Mouse (Mus musculus): Measurements from ENCODE around the gene Tbc1d30. TPM values are rescaled to one million over a fixed set of nuclear protein-coding genes. Genes with fewer than 3 reads are reported as not detected.

Tbc1d30 gene
- polyA plus RNA-seq, 1 experiment = 26.0 TPM

DNA sequence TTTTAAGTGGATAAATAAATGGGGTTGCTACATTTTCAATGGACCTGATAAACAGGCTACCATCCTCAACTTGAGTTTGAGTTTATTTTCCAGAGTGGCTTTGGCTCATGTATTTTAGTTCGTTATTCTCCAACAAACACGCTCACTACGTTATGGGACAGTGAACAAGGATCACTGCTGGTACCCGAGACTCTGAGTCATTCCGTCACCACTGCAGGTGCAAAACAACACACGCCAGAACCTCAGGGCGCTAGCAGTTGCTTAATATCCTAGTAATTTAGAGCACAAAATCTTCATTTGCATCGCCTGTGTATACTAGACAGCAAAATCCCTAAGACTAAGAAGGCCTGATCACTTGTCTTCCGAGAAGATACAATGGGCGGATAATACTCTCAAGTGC is 112.0 kb downstream of the Tbc1d30 start:
- TF ChIP-seq CTCF (IDR thresholded peaks at IDR 0.05; ENCODE audit: borderline replicate concordance, insufficient read depth, low read depth, low read length) (no peak), POLR2A (IDR thresholded peaks at IDR 0.05; ENCODE audit: borderline replicate concordance, insufficient read depth, low read length) (no peak)
- Histone ChIP-seq H3K27ac (ENCODE audit: insufficient read depth, low read length) (no peak overlapping the region), H3K27me3 (ENCODE audit: control insufficient read depth, insufficient read depth, low read length) (no peaks in the 10 kb centered on the region), H3K4me1 (ENCODE audit: control insufficient read depth, insufficient read depth, low read length) (no peaks in the 10 kb centered on the region), H3K4me3 (replicated peaks; ENCODE audit: insufficient read depth, low read depth, low read length) (no peak overlapping the region)
- WGBS = 92% methylated on average over 10 of the region's 10 CpGs
- no peak for DNase-seq

DNA sequence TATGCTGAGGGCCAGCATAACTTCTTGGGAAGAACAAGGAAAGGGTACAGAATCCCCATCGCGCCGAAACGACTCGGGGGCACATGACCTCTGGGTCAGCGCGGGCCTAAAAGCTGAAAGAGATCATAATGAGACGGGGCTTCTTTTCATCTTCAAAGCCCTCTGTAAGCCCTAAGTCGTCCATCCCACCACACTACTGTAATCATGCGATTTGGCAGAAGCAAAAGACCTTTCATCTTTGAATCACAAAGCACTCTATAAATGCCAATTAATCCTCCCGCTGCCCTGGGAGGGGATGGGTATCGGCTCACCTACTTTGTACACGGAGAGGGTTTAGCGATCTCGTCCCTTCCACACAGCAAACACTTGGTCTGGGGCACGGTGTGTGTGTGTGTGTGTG is 112.5 kb downstream of the Tbc1d30 start:
- Histone ChIP-seq H3K4me3 (replicated peaks; ENCODE audit: insufficient read depth, low read depth, low read length) (no peak overlapping the region), H3K27ac (ENCODE audit: insufficient read depth, low read length) (no peak overlapping the region)
- WGBS = 66% methylated on average over 16 of the region's 16 CpGs

DNA sequence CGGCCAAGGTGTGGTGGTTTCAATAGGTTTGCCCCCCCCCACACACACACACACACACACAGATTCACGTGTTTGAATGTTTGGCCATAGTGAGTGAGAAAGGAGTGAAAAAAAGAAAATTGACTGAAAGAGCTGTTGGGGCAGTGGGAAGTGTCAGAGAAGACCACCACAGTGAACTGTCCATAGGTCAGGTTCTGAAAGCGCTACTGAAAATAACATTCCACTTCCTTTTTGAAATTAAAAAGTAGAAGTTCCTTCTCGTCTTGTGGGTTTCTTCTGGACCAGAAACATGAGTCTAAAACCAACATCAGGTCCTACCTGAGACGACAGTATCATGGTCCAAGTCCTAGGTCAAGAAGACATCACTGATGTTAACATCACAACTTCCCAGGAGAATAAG is 113.7 kb downstream of the Tbc1d30 start:
- Histone ChIP-seq H3K4me3 (replicated peaks; ENCODE audit: insufficient read depth, low read depth, low read length) (no peak overlapping the region), H3K27ac (ENCODE audit: insufficient read depth, low read length) (no peak overlapping the region), H3K27me3 (ENCODE audit: control insufficient read depth, insufficient read depth, low read length) (no peaks in the 10 kb centered on the region), H3K4me1 (ENCODE audit: control insufficient read depth, insufficient read depth, low read length) (no peaks in the 10 kb centered on the region)
- WGBS = 90% methylated on average over 5 of the region's 5 CpGs
- no peak for TF ChIP-seq POLR2A (IDR thresholded peaks at IDR 0.05; ENCODE audit: borderline replicate concordance, insufficient read depth, low read length)
- TF ChIP-seq CTCF (IDR thresholded peaks at IDR 0.05; ENCODE audit: borderline replicate concordance, insufficient read depth, low read depth, low read length) = no peak
- DNase-seq = no peak

More for the DNA sequence above, 112.5 kb downstream of the Tbc1d30 start:
- Histone ChIP-seq H3K4me1 (ENCODE audit: control insufficient read depth, insufficient read depth, low read length) (no peaks in the 10 kb centered on the region), H3K27me3 (ENCODE audit: control insufficient read depth, insufficient read depth, low read length) (no peaks in the 10 kb centered on the region)
- no peak for DNase-seq
- TF ChIP-seq CTCF (IDR thresholded peaks at IDR 0.05; ENCODE audit: borderline replicate concordance, insufficient read depth, low read depth, low read length) (no peak), POLR2A (IDR thresholded peaks at IDR 0.05; ENCODE audit: borderline replicate concordance, insufficient read depth, low read length) (no peak)

DNA sequence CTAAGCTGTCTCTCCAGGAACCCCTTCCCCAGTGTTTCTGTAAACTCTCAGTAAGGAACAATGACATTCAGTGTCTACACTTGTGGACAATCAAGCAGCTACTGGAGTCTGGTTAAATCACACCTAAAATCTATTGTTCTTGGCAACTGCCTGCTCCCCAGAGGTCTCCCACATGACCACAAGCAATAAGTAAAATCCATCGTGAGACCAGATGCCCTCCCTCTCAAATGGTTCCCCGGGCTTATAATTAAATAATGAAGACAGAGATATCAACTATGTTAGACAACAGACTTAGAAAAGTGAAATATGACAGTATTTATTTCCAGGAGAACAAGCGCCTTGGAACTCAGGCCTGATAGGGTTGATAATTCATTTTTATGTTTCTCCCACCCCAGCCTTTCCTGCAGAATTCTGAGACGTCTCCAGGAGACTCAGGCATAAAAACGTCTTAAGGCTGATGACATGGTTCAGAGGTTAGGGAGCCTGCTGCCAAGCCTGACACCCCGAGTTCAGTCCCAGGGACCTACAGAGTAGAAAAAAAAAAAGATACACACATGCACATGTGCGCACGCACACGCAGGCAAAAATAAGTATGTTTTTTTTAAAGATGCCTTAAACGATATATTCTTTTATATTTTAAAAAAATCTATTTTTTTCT is 115.8 kb downstream of the Tbc1d30 start:
- no peak for DNase-seq
- Histone ChIP-seq H3K4me3 (replicated peaks; ENCODE audit: insufficient read depth, low read depth, low read length) (no peak overlapping the region), H3K4me1 (ENCODE audit: control insufficient read depth, insufficient read depth, low read length) (no peaks in the 10 kb centered on the region), H3K27me3 (ENCODE audit: control insufficient read depth, insufficient read depth, low read length) (no peaks in the 10 kb centered on the region; the same call in 1 of the 2 replicates), H3K27ac (ENCODE audit: insufficient read depth, low read length) (no peak overlapping the region)
- TF ChIP-seq POLR2A (IDR thresholded peaks at IDR 0.05; ENCODE audit: borderline replicate concordance, insufficient read depth, low read length) (no peak), CTCF (IDR thresholded peaks at IDR 0.05; ENCODE audit: borderline replicate concordance, insufficient read depth, low read depth, low read length) (no peak)
- WGBS = 71% methylated on average over 10 of the region's 10 CpGs

DNA sequence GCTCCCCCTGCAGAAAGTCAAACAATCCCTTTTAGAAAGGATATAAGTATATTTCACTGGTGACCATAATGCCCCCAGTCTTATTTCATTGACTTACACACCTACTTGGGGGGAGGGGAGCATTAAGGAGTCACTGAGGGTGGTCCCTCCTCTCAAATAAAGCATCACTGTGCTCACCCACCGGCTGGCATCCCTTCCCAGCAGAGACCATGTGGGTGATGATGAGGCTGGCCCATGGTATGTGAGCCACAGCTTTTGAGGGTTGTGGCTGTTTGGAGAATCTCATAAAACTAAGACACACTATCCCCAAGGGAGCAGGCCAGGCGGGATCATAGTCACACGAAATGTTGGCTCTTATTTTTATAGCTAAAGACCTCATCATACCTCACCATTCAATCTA is 116.6 kb downstream of the Tbc1d30 start:
- Histone ChIP-seq H3K4me3 (replicated peaks; ENCODE audit: insufficient read depth, low read depth, low read length) (no peak overlapping the region), H3K27me3 (ENCODE audit: control insufficient read depth, insufficient read depth, low read length) (no peaks in the 10 kb centered on the region; the same call in 1 of the 2 replicates), H3K27ac (ENCODE audit: insufficient read depth, low read length) (no peak overlapping the region), H3K4me1 (ENCODE audit: control insufficient read depth, insufficient read depth, low read length) (no peaks in the 10 kb centered on the region)
- no peak for TF ChIP-seq CTCF (IDR thresholded peaks at IDR 0.05; ENCODE audit: borderline replicate concordance, insufficient read depth, low read depth, low read length)
- TF ChIP-seq POLR2A (IDR thresholded peaks at IDR 0.05; ENCODE audit: borderline replicate concordance, insufficient read depth, low read length) = no peak
- WGBS = 69% methylated on average over 3 of the region's 3 CpGs
- DNase-seq = no peak

DNA sequence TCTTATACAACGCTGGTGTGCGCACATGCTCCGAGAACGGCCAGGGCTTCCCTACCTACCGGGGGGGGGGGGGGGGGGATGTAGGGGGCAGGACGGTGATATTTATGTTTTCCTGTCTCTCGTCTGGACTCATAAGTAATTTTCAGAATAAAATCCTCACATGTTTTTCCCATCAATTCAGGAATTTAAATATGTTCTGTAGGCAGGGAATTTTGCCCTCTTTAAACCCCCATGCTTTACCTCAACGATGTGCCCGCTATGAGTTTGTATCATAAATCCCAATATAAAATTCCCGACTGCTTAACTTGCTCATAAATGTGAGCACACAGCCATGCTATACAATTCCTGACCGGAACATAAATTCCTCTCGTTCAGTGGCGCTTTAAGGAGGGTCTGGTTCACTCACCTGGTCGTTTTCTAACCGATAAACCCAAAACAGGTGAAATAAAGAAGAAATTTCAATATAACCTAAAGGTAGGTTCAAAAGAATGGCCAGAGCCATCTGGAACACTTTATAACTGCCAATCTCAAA is 122.6 kb downstream of the Tbc1d30 start:
- Histone ChIP-seq H3K4me3 (replicated peaks; ENCODE audit: insufficient read depth, low read depth, low read length) (no peak overlapping the region), H3K4me1 (ENCODE audit: control insufficient read depth, insufficient read depth, low read length) (no peaks in the 10 kb centered on the region), H3K27me3 (ENCODE audit: control insufficient read depth, insufficient read depth, low read length) (no peaks in the 10 kb centered on the region; the same call in 1 of the 2 replicates), H3K27ac (ENCODE audit: insufficient read depth, low read length) (no peak overlapping the region)
- no peak for DNase-seq
- 85% methylated on average over 15 of the region's 15 CpGs for WGBS
- TF ChIP-seq POLR2A (IDR thresholded peaks at IDR 0.05; ENCODE audit: borderline replicate concordance, insufficient read depth, low read length) = no peak
- TF ChIP-seq CTCF (IDR thresholded peaks at IDR 0.05; ENCODE audit: borderline replicate concordance, insufficient read depth, low read depth, low read length) = no peak

DNA sequence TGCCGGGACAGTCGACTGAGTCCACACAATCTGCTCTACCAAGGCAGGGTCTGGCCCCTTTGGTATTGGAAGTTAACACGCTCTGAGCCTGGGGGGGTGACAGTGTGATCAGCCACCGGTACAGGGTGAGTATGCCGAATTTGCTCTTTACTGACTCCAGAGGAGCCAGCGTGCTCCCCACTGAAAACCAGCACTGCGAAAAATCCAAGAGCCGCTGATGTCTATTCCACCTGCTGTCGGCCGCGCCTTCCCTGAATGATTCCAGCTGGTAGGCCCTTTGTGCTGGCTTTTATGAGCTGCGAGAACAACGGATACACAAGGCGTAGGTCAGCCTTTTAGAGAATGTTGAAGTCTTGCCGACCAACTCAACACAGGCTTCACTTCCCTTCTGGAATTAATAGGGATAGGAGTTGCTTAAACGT is 123.1 kb downstream of the Tbc1d30 start:
- WGBS = 42% methylated on average over 16 of the region's 16 CpGs
- no peak overlapping the region for H3K27ac ChIP-seq (ENCODE audit: insufficient read depth, low read length)

DNA sequence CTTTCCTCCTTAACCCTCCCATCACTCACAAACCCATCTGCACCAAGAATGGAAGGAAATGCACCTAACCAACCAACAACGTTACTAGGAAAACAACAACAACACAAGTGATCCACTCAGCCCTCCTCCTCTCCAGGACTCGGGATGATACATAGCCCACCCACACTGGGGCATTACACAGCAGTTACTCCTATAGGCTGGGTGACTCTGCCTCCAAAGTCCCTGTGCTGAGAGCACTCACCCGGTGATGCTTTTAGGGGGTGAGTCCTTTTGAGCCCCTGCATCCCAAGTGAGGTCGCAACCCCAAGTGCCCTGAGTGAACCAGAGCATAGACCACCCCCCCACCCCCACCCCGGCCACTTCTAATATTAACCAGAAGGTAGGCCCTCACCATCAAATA is 123.7 kb downstream of the Tbc1d30 start:
- Histone ChIP-seq H3K4me3 (replicated peaks; ENCODE audit: insufficient read depth, low read depth, low read length) (no peak overlapping the region), H3K4me1 (ENCODE audit: control insufficient read depth, insufficient read depth, low read length) (no peaks in the 10 kb centered on the region), H3K27me3 (ENCODE audit: control insufficient read depth, insufficient read depth, low read length) (no peaks in the 10 kb centered on the region; the same call in 1 of the 2 replicates), H3K27ac (ENCODE audit: insufficient read depth, low read length) (no peak overlapping the region)
- DNase-seq = no peak
- WGBS = 87% methylated on average over 5 of the region's 5 CpGs
- no peak for TF ChIP-seq CTCF (IDR thresholded peaks at IDR 0.05; ENCODE audit: borderline replicate concordance, insufficient read depth, low read depth, low read length)
- no peak for TF ChIP-seq POLR2A (IDR thresholded peaks at IDR 0.05; ENCODE audit: borderline replicate concordance, insufficient read depth, low read length)

More for the DNA sequence above, 123.1 kb downstream of the Tbc1d30 start:
- no peaks in the 10 kb centered on the region; the same call in 1 of the 2 replicates for H3K27me3 ChIP-seq (ENCODE audit: control insufficient read depth, insufficient read depth, low read length)
- DNase-seq = no peak
- no peaks in the 10 kb centered on the region for H3K4me1 ChIP-seq (ENCODE audit: control insufficient read depth, insufficient read depth, low read length)
- TF ChIP-seq POLR2A (IDR thresholded peaks at IDR 0.05; ENCODE audit: borderline replicate concordance, insufficient read depth, low read length) (no peak), CTCF (IDR thresholded peaks at IDR 0.05; ENCODE audit: borderline replicate concordance, insufficient read depth, low read depth, low read length) (no peak)
- no peak overlapping the region for H3K4me3 ChIP-seq (replicated peaks; ENCODE audit: insufficient read depth, low read depth, low read length)

All from cerebellum, adult 2 months (tissue).